Mouse (Mus musculus) cerebral cortex, adult 2 months (tissue): ENCODE measurements around the gene Rft1.

Experiments
- WGBS: fragments of 180-500 bp; shearing (Covaris S2); methylation state at CpG from one replicate; pipeline ENCODE4 v1.1.7; 2018; 5-methylcytosine and 5-hydroxymethylcytosine counted together

The Rft1 gene

DNA sequence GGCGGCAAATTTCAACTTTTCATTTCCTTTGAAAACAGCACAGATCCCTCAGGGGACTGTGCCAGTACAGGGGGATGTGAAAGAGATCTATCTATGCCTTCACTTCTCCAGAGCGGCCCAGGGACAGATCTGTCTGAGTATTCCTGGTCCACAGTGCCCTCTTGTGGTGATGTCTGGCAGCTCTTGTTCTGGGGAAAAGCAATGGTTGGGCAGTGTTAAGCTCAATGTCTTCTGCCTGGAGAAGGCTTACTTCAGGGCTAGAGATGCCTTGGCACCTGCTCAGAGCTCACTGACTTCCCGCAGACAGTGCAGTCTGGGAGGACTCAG, 17.8 kb downstream of the Rft1 start:
- WGBS: 6% methylated on average over 3 of the region's 3 CpGs

DNA sequence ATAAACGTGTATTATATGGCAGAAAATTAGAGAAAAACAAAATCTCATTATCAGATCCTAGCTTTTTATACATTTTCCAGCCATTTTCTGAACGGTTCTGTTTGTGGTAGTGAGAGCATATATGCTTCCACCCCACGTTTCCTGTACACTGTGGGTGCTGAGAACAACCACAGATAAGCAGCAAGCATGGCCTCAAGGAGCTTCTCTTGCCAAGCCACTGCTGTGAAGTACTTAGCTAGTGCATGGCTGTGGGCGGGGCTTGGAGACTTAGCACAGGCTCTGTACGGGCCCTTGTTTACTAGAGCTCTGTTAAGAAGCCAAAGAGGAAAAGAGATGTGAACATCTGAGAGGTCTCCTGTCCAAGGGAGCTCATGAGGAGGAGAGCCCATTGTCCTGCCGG, 20.8 kb downstream of the Rft1 start:
- 65% methylated on average over 6 of the region's 6 CpGs for WGBS

DNA sequence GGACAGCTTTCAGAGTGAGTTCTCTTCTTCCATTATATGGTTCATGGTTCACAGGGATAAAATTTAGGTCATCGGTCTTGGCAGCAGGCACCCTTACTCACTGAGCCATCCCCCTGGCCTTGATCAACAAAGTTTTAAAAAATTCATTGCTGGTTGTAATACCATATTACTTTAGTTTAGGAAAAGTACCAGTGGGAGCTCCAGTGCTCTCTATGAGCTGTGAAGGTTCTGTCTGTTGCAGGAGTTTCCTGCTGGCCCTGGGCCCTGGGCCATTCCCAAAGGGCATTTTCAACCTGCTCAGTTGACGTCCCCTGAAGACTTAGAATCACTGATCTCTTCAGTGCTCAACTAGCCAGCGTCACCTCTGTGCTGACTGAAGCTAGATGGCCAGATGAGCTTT, 28.0 kb downstream of the Rft1 start:
- 87% methylated on average over 3 of the region's 3 CpGs for WGBS

DNA sequence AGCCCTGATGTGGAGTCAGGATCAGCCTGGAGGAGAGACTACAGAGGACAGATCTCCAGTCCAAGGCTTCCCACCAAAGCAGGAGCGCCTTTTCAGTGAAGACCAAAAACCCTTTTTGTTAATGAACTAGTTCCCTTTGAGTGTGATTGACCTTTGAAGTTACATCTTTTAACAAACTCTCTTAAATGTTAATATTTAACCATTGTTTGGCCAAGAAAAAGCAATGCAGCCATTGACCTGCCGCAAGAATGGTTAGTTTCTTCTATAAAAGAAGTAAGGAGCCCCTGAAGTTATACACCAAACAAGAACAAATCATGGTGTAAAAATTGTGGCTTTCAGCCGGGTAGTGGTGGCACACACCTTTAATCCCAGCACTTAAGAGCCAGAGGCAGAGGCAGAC, 36.5 kb downstream of the Rft1 start:
- WGBS: 97% methylated on average over 3 of the region's 3 CpGs

DNA sequence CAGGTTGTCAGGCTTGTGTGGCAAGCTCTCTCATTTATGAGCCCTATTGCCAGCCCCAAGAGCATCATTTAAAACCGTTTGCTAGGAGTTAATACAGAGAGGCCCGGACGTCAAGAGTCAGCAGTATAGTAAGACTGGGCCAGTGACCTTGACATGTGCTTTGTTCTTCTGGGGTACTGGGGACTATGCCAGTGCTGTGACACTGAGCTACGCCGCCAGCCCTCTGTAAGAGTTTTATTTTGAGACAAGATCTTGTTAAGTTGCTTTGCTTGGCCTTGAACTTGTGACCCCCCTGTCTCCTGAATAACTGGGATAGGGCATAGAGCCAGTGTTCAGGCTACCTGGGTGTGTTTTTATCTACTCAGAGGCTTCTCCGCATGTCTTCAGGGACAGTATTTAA, 38.3 kb downstream of the Rft1 start:
- WGBS: 93% methylated on average over 6 of the region's 6 CpGs

DNA sequence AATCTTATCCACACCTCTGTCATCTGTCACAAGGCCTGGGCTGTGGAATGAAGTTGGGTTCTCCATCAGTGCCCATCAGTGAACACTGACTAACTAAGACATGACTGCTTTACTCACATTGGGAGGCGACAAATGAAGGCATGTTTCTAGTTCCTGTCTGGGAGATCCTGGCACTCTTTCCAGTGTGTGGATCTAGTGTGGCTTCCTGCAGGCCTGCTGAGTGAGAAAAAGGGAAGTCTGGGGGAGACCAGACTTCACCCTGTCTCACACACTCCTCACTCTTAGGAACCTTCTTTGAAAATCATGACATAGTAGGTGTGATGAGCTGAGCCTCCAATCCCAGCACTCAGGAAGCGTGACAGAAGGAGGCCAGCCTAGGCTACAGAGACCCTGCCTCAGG, 40.6 kb downstream of the Rft1 start:
- 75% methylated on average over 2 of the region's 2 CpGs for WGBS

DNA sequence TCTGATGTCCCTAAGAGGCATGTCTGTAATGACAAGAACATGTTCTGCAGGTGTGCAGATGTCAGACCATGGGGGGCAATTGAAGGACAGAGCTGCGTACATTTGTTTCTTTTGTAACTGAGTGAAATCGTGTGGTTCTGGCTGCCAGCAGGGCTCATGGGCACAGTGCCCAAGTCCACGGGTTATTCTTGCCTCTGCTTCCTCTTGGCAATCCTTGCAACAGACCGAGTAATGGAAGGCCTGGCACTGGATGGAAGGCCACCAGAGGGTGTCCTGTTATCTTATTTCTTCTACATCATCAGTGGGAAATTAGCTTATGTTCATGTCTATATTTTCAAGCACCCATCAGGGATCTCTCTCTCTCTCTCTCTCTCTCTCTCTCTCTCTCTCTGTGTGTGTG, 41.4 kb downstream of the Rft1 start:
- 6% methylated on average over 4 of the region's 4 CpGs for WGBS

DNA sequence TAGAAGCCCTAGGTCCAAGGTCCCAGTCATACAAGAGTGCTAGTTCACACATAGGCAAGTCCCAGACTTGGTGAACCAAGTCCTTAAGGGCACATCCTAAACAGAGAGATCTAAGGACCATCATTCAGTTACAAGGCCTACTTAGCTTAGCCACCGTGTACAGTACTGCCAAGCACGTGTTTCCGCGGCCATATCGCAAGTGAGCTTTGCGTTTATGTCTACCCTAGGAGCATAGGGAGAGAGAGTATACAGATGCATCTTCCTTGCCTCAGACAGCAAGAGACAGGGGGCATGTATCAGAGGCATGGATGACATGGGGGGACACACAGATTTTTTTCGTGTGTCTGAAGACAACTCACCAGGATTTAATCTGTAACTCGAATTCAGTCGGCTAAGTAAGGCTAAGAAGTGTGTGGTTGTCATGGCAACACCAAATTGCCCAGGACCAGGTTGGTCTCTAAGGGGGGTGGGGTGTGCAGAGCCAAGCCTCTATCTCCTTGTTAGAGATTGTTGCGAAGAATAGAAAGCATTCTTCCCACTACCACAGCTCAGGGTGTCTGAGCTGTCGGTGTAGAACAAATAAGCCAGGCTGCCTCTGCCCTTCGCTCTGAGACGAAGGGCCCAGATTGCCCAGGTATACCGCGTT, 43.4 kb downstream of the Rft1 start:
- 63% methylated on average over 15 of the region's 15 CpGs for WGBS

DNA sequence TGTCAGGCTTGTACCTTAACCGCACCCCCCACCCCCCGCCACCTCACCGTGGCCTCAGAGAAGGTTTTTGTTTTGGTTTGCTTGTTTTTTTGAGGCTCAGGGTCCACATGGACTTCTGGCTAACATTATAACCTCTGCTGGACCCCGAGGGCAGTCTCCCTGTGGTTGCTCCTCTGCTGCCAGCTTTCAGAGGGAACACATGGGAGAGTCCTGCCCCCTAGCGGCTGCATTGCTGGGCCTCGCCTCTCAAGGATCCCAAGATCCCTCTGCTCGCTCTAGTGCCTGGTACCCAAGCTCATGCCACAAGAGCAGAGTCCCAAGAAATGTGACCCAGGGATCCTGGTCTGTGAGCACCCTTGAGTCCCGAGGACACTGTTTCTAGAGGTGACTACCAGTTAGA, 45.5 kb downstream of the Rft1 start:
- 45% methylated on average over 8 of the region's 8 CpGs for WGBS

DNA sequence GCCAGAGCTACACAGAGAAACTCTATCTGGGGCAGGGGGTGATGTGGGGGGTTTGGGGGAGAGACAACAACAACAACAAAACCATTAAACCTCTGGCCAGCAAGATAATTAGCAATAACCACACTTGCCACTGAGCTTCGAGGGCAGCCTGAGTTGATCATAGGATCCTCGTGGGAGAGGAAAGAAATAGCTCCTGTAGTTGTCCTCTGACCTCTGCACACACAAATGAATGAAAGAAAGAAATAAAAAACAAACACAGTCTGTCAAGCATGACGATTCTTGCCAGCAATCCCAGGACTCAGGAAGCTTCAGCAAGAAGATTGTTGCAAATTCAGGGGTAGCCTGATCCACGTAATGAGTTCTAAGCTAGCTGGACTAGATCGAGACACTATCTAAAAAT, 48.4 kb downstream of the Rft1 start:
- WGBS: 69% methylated on average over 5 of the region's 5 CpGs

DNA sequence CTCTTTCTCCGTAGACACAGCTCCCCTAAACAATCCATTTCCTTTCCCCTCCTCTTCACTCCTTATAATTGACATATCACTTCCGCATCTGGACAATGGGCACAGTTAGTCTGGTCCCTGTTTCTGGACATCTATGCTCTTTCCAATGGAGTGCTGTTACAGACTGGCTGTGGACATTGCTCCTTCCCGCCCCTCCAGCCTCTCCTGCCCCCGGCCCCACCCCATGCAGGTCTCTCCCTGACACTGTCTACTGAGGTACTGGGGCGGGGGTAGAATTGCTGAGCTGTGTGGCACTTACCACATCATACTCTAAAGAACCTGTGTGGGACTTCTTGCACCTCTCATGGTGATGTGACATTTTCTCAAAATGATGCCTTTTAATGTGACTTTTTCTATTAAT, 48.9 kb downstream of the Rft1 start:
- WGBS: 88% methylated on average over 5 of the region's 5 CpGs

DNA sequence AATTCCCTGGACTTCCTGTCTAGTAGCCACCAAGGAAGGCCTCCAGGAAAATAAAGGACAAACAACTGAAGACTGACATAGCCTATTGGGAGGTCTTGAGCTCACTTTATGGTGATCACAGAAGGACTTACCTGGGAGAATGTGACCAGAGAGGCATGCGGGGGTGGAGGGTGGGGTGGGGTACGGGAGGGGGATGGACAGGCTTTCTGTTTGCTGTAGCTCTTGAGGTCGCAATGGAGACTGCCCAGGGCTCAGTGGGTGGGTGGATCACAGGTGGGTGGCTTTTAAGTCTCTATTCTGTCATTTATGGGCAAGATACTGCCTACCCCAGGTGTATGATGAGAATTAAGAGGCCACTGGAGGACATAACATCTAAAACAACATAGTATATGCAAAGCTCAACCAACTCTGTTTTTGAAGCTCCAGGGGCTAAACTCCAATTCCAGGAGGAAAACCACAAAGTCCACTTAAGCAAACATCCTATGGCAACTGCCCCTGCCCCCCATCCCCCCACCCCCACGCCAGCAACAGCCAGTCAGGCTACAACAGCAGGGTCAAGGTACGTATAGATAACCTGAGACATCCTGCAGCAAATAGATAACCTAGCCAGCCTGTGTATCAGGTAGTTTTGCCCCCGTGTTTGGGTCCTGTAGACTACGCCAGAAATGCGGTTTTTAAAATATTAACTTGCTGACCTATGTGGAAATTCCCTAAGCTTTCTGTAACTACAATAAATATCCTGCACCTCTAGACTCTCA, 50.1 kb downstream of the Rft1 start:
- 93% methylated on average over 8 of the region's 8 CpGs for WGBS

DNA sequence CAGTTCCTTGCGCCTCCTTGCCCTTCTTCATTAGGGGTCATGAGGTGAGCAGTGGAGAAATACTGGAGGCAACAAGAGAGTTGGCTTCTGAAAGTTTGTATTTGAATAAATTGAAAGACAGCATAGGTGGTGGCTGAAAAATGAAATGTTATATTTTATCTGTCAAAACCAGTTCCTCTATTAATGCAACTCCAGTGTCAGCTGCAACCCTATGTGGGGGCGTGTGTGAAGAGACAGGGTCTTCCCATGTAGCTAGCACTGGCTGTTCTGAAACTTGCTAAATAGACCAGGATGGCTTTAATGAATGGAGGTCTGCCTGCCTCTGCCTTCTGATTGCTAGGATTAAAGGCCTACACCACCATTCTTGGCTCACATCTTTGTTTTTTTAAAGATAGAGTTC, 57.7 kb downstream of the Rft1 start:
- 94% methylated on average over 2 of the region's 2 CpGs for WGBS

DNA sequence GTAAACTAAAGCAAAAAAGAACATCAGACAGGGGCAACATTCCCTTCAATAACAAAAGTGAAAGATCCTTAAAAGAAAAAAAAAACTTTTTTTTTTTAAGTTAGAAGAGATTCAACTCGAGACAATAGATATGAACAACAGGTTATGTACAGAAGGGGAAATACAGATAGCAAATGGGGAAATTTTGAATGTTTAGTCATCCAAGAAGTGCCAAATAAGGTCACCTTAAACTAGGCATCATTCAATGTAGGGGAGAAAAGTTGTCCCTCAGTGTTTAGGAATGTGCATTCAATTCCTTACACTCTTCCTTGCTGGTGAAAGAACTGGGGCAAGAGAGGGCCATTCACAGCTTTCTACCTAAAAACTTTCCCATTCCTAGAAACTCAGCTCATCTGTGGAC, 59.6 kb downstream of the Rft1 start:
- 78% methylated on average over 1 of the region's 1 CpGs for WGBS

DNA sequence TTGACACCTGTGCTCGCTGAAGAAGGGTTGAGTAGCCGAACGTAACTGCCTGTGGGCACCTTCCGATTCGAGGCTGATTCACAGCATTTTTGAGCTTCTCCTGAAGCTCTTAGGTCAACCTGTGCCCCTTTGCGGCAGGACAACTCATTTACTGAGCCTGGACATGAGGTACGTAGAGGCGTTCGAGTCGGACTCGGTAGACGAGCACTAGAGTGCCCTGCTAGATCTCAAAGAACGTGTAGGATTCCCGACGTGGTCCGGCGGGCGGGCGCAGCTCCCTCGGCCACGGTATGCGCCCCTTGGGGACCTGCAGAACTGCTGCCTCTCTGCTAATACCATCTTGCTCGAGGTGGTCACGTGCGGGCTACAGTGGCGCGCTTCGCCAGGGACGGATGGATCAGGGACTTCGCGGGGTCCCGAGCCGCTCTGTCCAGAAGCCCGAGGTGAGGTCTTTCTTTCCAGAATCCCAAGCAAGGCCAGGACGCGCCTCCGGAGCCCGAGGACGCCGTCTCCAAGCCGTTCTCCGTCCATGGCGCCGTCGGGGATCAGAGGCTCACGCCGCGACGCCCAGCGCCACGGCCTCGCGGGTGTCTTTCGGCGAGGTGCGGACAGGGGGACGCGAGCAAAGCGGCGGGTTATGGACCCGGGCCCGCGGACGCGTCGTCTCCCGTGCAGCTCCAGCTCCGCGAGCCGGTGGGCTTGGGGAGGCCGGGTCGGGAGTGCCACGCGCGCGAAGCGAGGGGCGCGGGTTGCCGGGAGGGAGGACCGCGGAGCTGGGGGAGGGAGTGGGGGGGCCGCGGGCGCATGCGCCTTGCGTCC, 60.8 kb downstream of the Rft1 start, which contains the start of gene Sfmbt1:
Gene Sfmbt1, plus strand, starts transcription at position 51 of the 819 bp plus-strand sequence.
- WGBS: 2% methylated on average over 87 of the region's 87 CpGs

DNA sequence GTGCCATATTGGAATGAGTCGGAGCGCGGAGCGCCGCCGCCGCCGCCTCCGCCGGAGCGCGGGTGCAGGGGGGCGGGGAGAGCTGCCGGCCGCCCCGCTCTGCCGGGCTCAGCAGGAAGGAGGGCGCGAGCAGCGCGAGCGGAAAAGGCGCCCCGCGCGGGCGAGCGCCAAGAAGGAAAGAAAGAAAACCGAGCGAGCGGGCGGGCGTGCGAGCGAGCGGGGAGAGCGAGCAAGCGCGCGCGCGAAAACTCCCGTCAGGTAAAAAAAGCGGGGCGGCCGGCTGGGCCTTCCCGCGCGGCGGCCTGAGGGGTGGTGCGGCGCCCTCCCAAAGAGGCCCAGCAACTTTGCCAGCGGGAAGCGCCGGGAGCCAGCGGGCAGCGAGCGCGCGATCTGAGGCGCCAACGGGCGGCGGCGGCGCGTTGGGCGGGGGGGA, 61.5 kb downstream of the Rft1 start:
- under 1% methylated on average over 56 of the region's 68 CpGs for WGBS

DNA sequence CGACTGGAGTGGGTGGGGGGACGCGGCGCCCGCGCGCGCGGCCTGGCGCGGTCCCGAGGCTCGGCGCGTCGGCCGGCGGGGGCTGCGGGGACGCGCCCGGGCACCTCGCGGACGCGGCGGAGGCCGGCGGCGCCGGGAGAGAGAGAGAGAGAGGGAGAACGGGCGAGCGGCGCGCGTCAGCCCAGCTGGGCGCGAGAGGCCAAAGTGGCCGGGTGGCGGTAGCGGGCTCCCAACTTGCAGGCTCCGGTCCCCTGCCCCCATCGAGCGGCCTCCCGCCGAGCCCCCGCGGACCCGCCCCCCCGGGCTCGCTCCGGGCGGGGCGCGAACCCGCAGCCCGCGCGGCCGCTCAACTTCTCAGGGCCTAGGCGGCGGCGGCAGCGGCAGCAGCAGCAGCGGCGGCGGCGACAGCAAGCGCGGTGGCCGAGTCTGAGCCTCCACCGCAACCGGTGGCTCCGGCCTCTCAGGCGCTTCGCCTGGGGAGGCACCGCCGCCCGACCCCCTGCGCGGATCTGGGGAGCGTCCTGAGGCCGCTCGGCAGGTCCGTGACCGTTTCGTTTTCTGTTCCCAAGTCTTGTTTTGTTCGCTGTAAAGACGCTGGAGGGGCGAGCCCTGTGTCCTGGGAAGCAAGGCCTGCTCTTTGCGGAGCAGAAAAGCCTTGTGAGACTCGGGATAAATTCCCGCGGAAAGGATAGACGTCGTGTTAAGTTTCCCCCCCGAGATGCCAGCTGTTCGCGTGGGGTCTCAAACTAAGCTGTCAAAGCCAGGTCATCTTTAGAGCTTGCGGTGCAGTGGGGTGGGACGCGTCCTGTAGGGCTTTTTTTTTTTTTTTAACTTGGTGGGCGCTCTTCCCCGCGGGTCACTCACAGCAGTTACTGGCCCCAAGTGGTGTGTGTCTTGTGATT, 62.1 kb downstream of the Rft1 start:
- under 1% methylated on average over 86 of the region's 106 CpGs for WGBS

DNA sequence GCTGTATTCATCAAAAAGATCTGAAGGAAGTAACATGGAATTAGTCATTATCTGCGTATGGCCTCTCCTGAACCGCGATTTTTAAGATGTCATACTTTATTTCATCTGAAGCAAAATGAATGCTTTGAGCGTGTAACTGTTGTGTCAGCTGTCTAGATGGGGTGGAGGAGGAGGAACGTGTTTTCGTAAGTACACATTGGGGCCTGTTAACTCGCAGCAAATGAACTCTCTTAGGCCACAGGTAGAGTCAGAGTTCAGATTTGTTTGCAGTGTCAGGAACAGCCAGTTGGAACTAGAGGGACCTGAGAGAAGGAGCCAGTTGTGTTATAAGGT, 62.8 kb downstream of the Rft1 start:
- 8% methylated on average over 7 of the region's 7 CpGs for WGBS

DNA sequence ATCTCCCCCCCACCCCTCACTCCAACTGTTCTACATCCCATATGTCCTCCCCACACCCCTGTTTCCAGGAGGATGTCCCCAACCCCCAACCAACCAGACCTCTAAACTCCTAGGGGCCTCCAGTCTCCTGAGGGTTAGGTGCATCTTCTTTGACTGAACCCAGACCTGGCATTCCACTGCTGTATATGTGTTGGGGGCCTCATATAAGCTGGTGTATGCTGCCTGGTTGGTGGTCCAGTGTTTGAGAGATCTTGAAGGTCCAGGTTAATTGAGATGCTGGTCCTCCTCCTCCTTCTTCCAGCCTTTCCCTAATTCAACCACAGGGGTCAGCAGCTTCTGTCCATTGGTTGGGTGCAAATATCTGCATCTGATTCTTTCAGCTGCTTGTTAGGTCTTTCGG, 64.5 kb downstream of the Rft1 start:
- 94% methylated on average over 1 of the region's 1 CpGs for WGBS

DNA sequence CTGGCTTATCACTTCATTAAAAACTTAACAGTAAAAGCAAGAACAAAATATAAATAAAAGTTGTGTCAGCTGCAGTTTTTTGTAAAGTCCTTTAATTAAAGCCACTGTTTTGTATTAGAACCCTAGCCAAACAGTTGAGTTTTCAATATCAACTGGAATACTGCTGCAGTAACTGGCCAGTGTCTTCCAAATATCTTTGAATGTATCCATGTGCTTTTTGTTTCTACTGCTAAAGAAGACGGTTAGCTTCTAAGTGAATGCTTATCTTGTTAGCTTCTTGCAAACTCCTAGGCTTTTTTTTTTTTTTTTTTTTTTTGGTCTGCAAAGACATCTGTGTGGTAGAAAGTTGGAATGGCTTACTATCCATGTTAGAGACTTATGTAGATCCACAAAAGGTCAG, 65.4 kb downstream of the Rft1 start:
- 41% methylated on average over 1 of the region's 1 CpGs for WGBS

DNA sequence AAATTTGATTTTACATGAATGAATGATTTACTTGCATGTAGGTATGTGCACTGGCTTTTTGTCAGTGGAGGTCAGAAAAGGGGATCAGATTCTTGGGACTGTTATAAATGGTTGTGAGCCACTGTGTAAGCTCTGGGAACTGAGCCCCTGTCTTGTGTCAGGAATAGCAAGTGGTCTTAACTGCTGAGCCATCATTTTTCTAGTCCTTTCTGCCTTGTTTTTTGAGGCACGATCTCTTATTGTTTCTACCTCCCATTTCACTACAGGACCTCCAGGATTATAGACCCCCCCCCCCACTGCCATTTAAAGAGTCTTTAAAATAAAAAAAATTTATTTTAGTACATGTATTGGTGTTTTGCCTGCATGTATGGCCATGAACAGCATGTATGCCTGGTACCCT, 67.7 kb downstream of the Rft1 start:
- WGBS: 60% methylated on average over 1 of the region's 1 CpGs

DNA sequence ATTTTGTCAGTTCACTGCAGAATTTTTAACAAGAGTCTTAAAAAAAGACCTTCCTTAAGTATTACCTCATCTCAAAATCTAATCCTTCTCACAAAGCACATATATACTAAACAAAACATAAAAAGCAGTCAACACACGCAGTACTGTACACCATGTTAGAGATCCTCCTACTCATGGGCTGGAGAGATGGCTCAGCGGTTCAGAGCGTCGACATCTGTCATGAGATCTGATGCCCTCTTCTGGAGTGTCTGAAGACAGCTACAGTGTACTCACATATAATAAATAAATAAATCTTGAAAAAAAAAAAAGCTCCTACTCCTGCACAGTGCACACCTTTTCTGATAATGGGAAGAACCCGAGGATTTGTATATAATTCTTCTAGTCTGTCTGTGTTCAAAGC, 68.2 kb downstream of the Rft1 start:
- 61% methylated on average over 5 of the region's 5 CpGs for WGBS
